Mouse (Mus musculus): ENCODE measurements around the gene Alox5ap. TPM values are rescaled to one million over a fixed set of nuclear protein-coding genes. Genes with fewer than 3 reads are reported as not detected.

Gene Alox5ap
- polyA plus RNA-seq, 1 experiment from 2014 or later = 8.7 TPM

DNA sequence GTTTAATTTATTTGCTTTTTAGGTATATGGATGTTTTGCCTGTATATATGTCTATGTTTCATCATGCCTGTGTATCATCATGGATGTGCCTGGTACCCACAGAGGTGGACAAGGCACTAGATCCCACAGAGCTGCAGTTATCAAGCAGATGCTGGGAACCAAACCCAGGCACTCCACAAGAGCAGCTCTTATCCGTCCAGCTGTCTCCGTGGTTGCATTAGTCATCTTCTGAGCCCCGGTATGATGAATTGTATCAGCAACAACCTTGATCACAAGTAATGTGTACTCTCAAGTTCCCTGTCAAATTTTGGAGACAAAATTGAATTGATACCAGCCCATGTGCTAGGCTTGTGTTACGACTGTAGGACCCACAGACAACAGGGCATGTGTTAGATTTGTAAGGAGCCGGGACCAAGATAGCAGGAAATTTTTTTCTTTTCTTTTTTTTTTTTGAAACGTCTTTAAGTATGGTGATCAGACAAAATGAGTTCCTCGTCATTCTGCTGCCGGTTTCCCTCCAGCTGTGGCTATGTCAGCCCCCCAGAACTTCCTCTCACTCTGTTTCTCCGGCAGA, 19.1 kb upstream of the Alox5ap start:
- Histone ChIP-seq H3K4me1 (peaks cover 21% of the 10 kb centered on the region), H3K27ac (peak overlapping the region; percentile 69; the same call in 1 of the 2 replicates), H3K9me3 (replicated peaks) (0 out of 2 replicates have a peak, but pooled peaks cover 2% of the 10 kb centered on the region), H3K4me3 (peak overlapping the region; percentile 31), H3K36me3 (no peaks in the 10 kb centered on the region), H3K27me3 (ENCODE audit: low read depth, poor library complexity, severe bottlenecking) (no peaks in the 10 kb centered on the region)
- no peak for DNase-seq (ENCODE audit: low spot score)
- WGBS = 53% methylated on average over 9 of the region's 9 CpGs

DNA sequence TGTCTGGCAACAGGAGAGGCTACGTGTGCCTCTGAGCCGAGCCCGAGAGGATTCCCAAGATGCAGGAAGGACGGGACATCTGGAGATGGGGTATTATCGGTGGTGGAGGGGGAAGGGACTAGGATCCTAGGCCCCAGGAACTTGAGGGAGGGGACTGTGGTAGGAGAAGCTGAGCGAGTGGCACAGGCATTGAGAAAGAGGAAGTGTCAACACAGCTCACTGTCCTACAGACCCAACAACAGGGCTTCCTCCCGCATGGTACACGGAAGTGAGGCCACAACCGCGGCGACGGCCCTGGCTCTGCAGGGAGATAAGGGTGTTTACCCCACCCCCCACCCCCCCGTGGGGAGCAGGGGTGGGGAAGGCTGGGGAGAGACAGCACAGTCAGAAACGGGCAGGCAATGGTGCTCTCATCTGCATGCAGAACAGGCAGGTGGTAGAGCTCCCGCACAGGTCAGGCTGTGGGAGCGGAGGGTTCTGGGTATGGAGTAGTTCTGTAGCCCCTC, 18.5 kb upstream of the Alox5ap start:
- Histone ChIP-seq H3K36me3 (no peaks in the 10 kb centered on the region), H3K9me3 (replicated peaks) (0 out of 2 replicates have a peak, but pooled peaks cover 1% of the 10 kb centered on the region), H3K4me1 (peaks cover 21% of the 10 kb centered on the region), H3K4me3 (peak overlapping the region; percentile 31), H3K27ac (peak overlapping the region; percentile 69), H3K27me3 (ENCODE audit: low read depth, poor library complexity, severe bottlenecking) (no peaks in the 10 kb centered on the region)
- WGBS = 16% methylated on average over 16 of the region's 16 CpGs
- peak; percentile 43 for DNase-seq (ENCODE audit: low spot score)

DNA sequence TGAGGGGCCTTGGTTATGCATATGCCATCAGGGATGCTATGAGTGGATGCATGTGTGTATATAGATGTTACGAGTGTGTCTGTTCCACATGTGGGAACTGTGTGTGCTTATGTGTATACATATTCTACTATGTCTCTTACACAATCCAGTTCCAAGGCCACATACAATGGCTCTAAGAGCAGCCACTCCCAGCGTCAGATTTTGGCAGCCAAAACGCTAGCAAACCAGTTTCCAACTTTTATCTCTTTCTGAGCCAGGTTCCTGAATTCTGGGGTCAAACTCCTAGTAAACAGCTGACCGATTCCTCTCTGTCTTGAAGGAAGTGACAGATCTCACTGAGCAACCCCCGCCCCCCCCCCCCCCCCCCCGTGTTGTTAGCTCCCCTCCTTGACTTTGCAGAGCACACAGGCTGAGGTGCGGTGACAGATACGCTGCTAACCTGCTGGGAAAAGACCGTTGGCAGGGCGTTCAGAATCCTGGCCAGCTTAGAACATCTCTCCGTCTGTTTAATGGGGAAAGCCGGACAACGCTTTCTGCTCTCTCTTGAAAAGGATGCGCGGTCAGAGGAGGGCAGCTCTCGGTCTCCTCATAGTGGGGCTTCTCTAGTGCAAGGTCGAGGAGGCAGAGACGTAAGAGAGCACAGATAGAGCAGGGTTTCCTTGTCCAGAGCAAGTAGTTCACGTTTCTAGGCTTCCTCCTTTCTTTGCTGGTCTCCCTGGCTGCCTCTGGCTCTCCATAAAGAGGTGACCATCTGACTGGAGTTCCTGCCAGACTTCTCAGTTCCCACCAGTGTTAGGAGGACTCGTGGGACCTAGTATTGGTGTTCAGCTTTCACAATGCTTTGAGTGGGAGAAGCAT, 17.3 kb upstream of the Alox5ap start:
- Histone ChIP-seq H3K27me3 (ENCODE audit: low read depth, poor library complexity, severe bottlenecking) (no peaks in the 10 kb centered on the region), H3K27ac (no peak overlapping the region), H3K4me1 (peaks cover 21% of the 10 kb centered on the region), H3K4me3 (no peak overlapping the region), H3K36me3 (no peaks in the 10 kb centered on the region), H3K9me3 (replicated peaks) (no peaks in the 10 kb centered on the region)
- no peak for DNase-seq (ENCODE audit: low spot score)
- WGBS = 54% methylated on average over 20 of the region's 20 CpGs

DNA sequence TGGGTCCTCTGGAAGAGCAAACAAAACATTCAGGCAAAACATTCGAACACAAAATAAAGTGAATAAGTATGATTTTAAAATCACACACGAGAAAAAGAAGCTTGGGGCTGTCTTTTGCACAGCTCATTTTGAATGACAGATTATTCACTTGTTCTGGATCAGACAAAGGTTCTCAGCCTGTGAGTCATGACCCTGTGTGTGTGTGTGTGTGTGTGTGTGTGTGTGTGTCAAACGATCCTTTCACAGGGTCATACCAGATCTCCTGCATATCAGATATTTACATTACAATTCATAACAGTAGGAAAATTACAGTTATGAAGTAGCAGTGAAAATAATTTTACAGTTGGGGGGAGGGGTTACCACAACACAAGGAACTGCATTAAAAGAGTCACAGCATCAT, 12.3 kb upstream of the Alox5ap start:
- DNase-seq (ENCODE audit: low spot score) = no peak
- Histone ChIP-seq H3K27me3 (ENCODE audit: low read depth, poor library complexity, severe bottlenecking) (no peaks in the 10 kb centered on the region), H3K4me1 (peaks cover 5% of the 10 kb centered on the region), H3K36me3 (no peaks in the 10 kb centered on the region), H3K27ac (no peak overlapping the region), H3K9me3 (replicated peaks) (no peaks in the 10 kb centered on the region), H3K4me3 (no peak overlapping the region)
- WGBS = 90% methylated on average over 3 of the region's 3 CpGs

DNA sequence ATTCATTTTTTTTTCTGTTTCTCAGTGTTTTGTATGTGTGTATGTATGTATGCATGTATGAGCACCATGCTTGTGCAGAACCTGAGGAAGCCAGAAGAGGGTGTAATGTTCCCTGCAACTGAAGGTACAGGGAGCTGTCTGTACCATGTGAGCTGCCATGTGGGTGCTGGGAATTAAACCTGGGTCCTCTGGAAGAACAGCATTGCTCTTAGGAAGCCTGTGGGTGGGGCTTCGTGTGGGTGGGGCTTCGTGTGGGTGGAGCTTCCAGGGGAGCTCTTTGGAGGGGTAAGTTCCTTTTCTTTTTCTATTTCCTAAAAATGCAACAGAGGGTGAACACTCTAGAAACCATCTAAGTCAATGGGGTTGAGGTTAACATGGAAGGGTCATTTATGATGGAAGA, 11.1 kb upstream of the Alox5ap start:
- Histone ChIP-seq H3K27me3 (ENCODE audit: low read depth, poor library complexity, severe bottlenecking) (no peaks in the 10 kb centered on the region), H3K4me1 (peaks cover 10% of the 10 kb centered on the region), H3K27ac (no peak overlapping the region), H3K9me3 (replicated peaks) (no peaks in the 10 kb centered on the region), H3K4me3 (no peak overlapping the region), H3K36me3 (no peaks in the 10 kb centered on the region)
- DNase-seq (ENCODE audit: low spot score) = no peak
- 67% methylated on average over 2 of the region's 2 CpGs for WGBS

DNA sequence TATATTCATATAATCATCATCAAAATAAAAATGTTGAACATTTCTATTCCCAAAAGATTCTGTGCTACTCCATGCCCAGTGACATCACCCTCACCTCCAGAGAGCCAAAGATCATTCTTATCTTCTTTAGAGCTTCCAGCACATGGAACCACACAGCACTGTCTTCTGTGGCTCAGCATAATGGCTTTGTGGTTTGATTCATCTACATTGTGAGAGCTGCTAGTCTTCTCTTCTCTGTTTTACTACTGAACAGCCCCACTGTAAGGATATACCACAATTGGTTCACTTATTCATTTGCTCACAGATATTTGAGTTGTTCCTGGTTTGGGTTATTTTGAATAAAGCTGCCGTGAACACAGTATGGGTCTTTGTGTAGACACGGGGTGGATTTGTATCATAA, 9.0 kb upstream of the Alox5ap start:
- Histone ChIP-seq H3K27ac (no peak overlapping the region), H3K9me3 (replicated peaks) (no peaks in the 10 kb centered on the region), H3K27me3 (ENCODE audit: low read depth, poor library complexity, severe bottlenecking) (no peaks in the 10 kb centered on the region), H3K4me3 (no peak overlapping the region), H3K4me1 (peaks cover 24% of the 10 kb centered on the region), H3K36me3 (no peaks in the 10 kb centered on the region)
- no peak for DNase-seq (ENCODE audit: low spot score)
- 87% methylated on average over 2 of the region's 2 CpGs for WGBS

DNA sequence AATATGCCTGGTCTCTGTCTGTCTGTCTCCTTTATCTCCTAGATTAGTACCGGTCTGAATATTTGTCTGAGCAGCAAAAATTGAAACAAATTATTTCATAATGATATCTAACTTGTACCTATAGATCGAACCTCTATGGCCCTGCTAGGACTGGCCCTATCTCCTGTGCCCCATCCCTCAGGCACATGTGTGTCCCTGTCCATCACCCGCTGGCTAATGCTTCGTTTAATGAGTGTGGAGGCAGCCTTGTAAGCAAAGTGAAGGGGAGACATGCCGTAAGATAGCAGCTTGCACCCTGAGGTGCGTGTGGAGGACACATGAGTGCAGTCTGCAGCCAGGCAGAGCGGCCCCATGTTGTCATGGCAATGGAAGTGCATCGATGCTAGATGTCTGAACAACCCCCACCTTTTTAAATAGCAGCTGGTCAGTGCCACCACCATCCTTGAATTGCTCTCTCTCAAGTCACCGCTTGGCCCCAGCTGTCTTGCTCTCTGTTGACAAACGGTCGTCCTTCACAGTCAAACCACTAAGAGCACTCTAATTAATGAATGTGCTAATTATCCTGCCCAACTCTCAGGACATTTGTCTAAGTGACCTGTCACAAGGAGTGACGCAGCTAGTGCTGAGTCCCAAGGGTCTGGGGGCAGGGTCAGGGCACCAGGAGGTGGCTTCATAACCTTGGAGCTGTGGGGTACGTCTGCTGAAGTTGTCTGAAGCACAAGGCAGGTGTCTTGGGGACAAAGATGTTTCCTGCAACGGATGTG, 6.9 kb upstream of the Alox5ap start:
- Histone ChIP-seq H3K9me3 (replicated peaks) (no peaks in the 10 kb centered on the region; the same call in 1 of the 2 replicates), H3K36me3 (no peaks in the 10 kb centered on the region), H3K4me3 (no peak overlapping the region), H3K27me3 (ENCODE audit: low read depth, poor library complexity, severe bottlenecking) (no peaks in the 10 kb centered on the region), H3K27ac (0 out of 2 replicates have a peak overlapping the region, but pooled peaks have one; percentile 25), H3K4me1 (peaks cover 24% of the 10 kb centered on the region)
- no peak for DNase-seq (ENCODE audit: low spot score)
- 38% methylated on average over 14 of the region's 14 CpGs for WGBS

DNA sequence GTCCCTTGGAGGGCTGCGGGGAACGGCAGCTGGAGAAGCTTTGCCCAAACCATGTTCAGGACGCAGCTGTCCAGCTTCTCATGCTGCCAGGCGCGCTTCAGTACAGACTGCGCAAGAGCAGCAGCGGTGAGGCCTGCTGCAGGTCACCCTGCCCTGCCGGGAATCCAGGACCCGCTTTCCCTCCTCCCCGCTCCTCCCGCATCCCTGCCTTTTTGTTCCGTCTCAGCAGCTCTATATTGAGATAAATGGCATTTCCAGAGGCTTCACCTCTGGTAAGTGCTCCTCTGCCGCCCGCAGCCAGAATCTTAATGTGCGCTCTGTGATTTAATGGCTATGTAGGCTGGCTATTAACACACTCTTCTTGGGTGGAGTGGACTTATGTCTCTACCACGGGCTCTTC, 5.5 kb upstream of the Alox5ap start:
- DNase-seq (ENCODE audit: low spot score) = peak; percentile 49
- whole genome bisulfite sequencing = 33% methylated on average over 16 of the region's 16 CpGs
- 0 out of 2 replicates have a peak overlapping the region, but pooled peaks have one; percentile 9 for H3K4me3 ChIP-seq
- no peaks in the 10 kb centered on the region for H3K27me3 ChIP-seq (ENCODE audit: low read depth, poor library complexity, severe bottlenecking)
- H3K9me3 ChIP-seq (replicated peaks) = no peaks in the 10 kb centered on the region; the same call in 1 of the 2 replicates
- H3K4me1 ChIP-seq = peaks cover 24% of the 10 kb centered on the region
- peak overlapping the region; percentile 67 for H3K27ac ChIP-seq
- no peaks in the 10 kb centered on the region for H3K36me3 ChIP-seq

DNA sequence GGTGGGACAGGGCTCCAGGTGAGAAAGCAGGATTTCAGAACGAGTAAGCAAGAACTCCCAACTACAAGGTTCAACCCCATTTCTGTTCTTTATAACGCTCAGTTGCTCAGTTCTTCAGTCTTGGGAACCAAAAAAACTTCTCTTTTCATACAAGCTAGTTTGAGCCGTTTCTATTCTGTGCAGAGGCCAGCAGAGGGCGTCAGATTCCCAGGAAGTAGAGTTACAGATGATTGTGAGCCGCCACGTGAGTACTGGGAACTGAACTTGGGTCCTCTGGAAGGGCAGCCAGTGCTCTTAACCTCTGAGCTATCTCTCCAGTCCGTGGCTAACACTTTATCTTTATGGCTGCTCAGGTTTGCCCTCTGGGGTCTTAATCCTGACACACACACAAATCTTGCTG, 3.1 kb upstream of the Alox5ap start:
- H3K4me3 ChIP-seq = no peak overlapping the region
- H3K27ac ChIP-seq = no peak overlapping the region
- no peaks in the 10 kb centered on the region for H3K27me3 ChIP-seq (ENCODE audit: low read depth, poor library complexity, severe bottlenecking)
- no peak for DNase-seq (ENCODE audit: low spot score)
- H3K36me3 ChIP-seq = no peaks in the 10 kb centered on the region
- H3K9me3 ChIP-seq (replicated peaks) = no peaks in the 10 kb centered on the region; the same call in 1 of the 2 replicates
- WGBS = 79% methylated on average over 7 of the region's 7 CpGs
- H3K4me1 ChIP-seq = peaks cover 34% of the 10 kb centered on the region

DNA sequence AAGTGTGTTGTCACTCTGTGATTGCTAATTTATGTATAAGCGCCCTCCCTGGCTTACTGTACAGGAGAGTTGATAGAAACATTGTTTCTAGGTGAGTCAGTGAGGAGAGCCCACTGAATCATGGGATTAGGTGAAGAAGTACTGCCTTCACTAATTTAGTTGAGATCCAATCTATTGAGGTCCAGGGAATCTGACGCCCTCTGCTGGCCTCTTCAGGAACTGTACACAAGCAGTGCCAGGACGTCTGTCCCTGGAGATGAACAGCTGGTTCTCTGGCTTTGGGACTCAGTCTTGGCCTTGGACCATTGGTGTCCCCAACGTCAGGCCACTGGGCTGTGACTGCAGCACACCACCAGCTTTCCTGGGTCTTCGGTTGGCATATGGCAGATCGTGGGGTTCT, 2.7 kb upstream of the Alox5ap start:
- Histone ChIP-seq H3K36me3 (no peaks in the 10 kb centered on the region), H3K4me1 (peaks cover 34% of the 10 kb centered on the region), H3K27ac (no peak overlapping the region), H3K4me3 (no peak overlapping the region), H3K9me3 (replicated peaks) (no peaks in the 10 kb centered on the region; the same call in 1 of the 2 replicates), H3K27me3 (ENCODE audit: low read depth, poor library complexity, severe bottlenecking) (no peaks in the 10 kb centered on the region)
- no peak for DNase-seq (ENCODE audit: low spot score)
- 66% methylated on average over 6 of the region's 6 CpGs for WGBS

DNA sequence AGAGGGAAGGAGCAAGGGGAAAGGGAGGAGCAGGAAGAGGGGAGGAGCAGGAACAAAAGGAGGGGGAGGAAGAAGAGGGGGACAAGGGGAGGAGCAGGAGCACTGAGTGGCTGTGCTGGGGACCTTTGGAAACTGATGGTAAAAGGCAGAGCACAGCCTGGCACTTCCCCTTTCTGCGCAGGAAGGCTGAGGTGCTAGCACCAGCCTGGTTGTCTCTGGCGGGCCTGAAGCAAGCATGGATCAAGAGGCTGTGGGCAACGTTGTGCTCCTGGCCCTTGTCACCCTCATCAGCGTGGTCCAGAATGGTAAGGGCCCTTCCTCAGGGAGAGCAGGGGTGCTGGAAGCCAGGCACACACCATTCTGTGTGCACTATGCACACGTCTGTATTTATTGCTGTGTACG, 312 bp downstream of the Alox5ap start:
- H3K9me3 ChIP-seq (replicated peaks) = no peaks in the 10 kb centered on the region; the same call in 1 of the 2 replicates
- no peaks in the 10 kb centered on the region for H3K27me3 ChIP-seq (ENCODE audit: low read depth, poor library complexity, severe bottlenecking)
- DNase-seq (ENCODE audit: low spot score) = no peak
- H3K4me1 ChIP-seq = peaks cover 10% of the 10 kb centered on the region
- H3K27ac ChIP-seq = peak overlapping the region; percentile 19; the same call in 1 of the 2 replicates
- H3K4me3 ChIP-seq = no peak overlapping the region
- no peaks in the 10 kb centered on the region for H3K36me3 ChIP-seq
- WGBS = 53% methylated on average over 6 of the region's 6 CpGs

DNA sequence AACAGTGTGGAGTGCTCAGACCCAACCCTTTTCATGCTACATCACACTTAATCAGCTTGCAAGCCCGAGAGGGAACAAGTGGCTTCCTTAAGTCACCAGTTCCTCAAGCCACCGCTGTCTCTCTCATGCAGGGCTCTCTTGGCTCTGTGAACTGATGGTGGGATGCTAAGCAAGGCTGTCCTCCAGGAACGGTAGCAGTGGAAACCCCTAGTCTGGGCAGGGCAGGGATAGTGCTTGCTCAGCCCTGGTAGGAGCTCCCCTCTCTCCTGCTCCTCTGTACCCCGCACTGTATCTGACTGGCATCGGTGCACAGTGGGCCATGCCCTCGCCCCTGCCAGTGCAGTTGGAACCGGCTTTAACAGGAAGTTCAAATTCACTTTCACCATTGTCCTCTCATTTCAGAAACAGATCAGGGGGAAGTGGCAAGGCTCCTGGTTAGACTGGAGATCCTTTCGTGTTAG, 2.2 kb downstream of the Alox5ap start:
- Histone ChIP-seq H3K9me3 (replicated peaks) (no peaks in the 10 kb centered on the region; the same call in 1 of the 2 replicates), H3K36me3 (no peaks in the 10 kb centered on the region), H3K4me3 (no peak overlapping the region), H3K4me1 (peaks cover 10% of the 10 kb centered on the region), H3K27ac (peak overlapping the region; percentile 42; the same call in 1 of the 2 replicates), H3K27me3 (ENCODE audit: low read depth, poor library complexity, severe bottlenecking) (no peaks in the 10 kb centered on the region)
- DNase-seq (ENCODE audit: low spot score) = no peak
- 85% methylated on average over 8 of the region's 8 CpGs for WGBS

Data from limb, embryonic 10.5 days (tissue).